Mouse (Mus musculus) kidney, postnatal 4 days (tissue): ENCODE results near the gene Nktr.

Experiments
- DNase-seq, 2 experiments: peaks; one replicate each; pipeline ENCODE4 v3.0.0; 2021; ENCODE audit warnings: mixed read lengths in 2 of 2

Nktr gene

DNA sequence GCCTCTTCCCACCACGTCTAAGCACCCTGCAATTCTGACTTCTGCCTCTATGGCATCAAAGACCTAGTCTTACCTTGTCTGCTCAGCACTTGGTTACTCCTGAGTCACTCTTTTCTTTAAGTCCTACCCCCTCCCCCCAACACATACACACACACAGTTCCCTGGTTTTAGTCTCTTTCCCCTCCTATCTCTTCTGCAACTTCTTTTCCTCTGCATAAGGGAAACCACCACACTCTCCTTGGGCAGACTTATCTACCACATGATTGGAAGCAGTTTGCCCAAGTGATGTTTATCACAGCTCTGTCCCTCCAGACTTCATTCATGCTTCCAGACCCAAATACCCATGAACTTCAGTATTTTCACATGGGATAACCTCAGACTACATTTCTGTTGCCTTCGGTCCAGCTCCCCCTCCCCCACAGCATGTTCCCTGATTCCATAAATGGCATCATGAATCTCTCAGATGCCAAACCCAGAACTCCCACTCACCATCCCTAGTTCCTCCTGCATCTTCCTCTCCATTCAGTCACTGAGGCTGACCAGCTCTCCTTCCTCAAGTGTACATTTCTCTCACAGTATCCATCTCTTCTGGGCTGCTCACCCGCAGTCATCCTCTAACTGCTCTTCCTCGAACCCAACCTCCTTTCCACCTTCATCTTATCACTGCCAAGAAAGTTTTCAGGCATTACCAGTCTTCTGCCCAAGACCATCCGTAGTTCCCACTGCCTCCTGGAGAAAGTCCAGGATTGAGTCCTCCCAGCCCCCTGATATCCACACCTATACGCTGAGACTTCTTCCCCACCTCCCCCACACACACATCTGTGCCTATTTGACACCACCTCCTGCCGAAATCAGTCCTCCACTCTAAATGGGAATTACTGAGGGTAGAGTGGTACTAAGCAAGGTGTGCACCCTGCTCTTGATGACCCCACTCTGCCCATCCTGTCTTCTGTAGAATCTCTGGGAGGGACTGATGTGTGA, 10.2 kb upstream of the Nktr start:
- DNase-seq, result no peak

- DNase-seq, result peak; percentile 100
Observed at GRCm38 (mm10) chr9:121709898-121710583, 8.9 kb upstream of the Nktr start, which contains the start of gene Ss18l2. Gene Ss18l2 (plus strand): TSS chr9:121710329.

- DNase-seq, result no peak
Observed at GRCm38 (mm10) chr9:121710584-121710975, 8.4 kb upstream of the Nktr start.

- DNase-seq, result no peak
Observed at GRCm38 (mm10) chr9:121717048-121717447, 1.9 kb upstream of the Nktr start.

- DNase-seq, result no peak
Observed at GRCm38 (mm10) chr9:121718070-121718705, 781 bp upstream of the Nktr start.

DNA sequence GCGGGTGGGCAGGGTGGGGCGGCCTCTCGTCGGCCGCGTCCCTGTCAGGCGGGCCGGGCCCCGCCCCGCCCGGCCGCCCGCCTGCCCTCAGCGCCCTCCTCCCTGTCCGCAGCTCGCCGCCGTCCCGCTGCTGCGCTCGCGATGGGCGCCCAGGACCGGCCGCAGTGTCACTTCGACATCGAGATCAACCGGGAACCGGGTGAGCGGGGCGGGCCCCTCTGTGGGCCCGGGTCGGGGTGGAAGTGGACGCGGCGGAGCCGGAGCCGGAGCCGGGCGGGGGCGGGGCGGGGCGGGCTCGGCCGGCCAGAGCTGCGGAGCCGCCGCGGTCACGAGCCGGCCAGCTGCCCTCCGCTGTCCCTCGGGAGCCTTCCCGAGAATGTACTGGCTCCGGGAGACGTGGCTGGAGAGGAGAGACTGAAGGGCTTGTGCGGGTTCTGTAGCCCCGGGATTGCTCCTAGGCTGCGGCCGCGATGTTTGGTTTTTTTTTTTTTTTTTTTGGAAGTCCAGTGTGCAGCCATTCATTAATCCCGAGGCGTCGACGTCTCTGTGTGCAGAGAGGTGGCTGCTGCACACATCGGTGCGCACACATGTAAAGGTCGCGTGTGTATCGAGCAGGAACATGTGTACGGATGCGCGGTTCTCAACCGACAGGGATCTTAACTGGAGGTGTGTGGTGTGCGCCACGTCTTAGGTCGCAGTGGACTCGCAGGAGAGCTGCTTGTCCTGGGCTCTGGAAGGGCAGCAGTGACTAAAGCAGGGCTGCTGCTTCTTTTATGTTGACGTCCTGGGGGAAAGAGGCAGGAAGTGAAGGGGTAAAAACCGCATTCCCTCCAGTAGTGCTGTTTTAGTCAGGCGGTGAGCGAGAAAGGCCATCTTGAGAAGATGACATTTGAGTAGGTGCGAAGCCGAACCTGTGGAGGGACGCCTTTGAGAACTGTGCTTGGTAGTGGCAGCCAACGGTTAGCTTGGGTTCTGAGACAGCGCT, 670 bp downstream of the Nktr start:
- no peak for DNase-seq

DNA sequence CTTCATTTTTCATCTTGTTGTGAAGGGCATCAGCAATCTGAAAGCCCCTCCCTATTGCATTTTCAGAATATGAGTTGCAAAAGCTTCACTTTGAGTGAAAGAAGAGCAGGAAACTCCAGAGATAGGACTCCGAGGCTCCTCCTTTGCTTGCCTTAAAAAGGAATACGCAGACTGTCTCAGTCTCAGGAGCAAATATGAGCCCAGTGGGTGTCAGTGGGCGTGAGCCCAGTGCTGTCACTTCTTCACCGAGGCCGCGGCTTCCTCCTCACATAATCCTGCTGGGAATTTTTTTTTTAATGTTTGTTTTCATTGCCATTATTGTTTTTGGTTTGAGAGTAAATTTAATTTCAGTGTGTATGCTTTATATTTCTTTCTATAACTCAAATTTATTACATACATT, 21.5 kb downstream of the Nktr start:
- no peak for DNase-seq

DNA sequence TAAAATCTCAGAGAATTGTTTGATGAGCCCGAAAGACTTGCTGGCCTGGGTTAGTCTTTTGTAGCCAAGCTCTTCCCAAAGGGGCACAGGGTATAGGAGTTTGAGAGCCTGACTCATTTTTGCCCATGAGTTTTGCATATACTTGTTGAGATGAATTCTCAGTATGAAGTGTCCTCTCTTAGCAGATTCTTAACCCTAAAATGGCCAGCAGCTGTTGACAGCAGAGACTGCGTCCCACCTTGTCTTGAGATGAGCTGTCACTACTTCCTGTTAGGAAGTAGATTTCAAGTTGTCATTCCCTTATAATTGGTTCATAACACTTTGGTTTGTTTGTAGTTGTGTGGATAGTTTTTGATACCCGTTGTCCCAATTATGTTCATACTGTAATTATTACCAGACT, 22.2 kb downstream of the Nktr start:
- no peak for DNase-seq

DNA sequence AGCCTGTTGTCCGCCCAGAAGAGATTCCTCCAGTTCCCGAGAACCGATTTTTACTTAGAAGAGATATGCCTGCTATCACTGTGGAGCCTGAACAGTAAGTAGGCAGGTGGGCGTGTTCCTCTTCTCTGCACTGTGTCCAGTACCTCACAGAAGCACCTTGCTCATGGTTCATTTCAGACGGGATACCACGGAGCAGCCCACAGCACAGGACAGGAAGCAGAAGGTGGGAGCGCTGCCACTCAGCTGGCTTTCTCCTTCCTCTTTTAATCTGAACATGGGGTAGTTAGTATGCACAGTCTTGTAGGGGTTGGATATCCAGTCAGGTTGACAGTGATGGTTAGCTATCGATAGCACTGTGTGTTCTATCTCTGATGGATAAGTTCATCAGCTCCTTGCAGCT, 25.1 kb downstream of the Nktr start:
- DNase-seq, result no peak

- no peak for DNase-seq
Observed at GRCm38 (mm10) chr9:121752774-121753173, 33.8 kb downstream of the Nktr start.

DNA sequence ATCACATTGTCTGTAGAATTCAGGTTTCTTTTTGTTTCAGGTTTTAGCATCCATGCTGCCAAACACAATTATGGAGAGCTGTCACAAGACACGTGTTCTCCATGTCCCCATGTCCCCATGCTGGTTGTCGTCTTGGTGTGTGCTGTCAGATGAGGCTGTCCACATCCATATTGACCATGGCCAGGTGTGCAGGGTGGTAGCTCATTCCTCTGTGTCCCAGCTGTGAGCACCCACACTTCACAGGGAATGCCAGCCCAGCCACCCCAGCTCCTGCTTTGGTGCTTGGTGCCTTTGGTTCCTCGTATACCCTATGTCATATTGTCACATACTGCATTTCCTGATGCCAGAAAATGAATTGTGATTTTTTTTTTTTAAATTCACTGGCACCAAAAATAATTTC, 35.7 kb downstream of the Nktr start:
- DNase-seq, result no peak

DNA sequence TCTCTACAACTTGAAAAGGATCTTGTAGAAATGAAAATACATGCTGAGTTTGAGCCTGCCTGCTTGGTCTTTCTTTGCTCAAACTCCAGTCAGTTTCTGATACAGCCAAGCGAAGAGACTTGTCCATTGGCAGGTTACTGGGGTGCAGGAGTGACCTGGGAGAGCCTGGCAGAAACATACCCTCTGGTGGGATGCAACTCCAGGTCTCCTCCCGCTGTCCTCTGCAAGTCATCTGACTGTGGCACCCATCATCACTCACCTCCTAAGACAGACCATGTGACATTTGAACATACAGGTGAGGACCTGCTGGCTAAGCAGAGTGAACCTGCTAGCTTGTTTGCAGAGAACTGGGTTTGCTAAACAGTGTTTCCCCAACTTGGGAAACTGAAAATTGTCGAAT, 37.8 kb downstream of the Nktr start:
- DNase-seq, result no peak

DNA sequence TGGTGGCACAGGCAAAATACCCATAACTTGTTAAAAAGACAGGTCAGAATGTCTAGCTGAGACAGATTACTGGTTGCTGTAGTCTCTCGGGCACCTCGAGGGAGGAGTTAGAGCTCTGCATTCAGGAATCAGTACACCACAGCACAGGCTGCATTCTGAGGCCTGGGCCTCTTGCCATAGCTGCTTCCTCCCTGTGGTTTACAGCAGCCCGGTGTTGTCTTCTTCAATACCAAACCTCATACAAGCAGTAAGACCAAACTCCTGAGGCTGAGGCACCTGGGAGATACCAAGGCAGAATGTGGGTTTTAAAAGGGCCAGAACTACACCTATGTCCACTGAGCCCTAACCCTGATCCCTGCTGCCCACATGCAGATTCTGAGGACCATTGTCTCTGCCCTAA, 38.5 kb downstream of the Nktr start:
- DNase-seq, result peak in 1 of 2 experiments; percentile 46

DNA sequence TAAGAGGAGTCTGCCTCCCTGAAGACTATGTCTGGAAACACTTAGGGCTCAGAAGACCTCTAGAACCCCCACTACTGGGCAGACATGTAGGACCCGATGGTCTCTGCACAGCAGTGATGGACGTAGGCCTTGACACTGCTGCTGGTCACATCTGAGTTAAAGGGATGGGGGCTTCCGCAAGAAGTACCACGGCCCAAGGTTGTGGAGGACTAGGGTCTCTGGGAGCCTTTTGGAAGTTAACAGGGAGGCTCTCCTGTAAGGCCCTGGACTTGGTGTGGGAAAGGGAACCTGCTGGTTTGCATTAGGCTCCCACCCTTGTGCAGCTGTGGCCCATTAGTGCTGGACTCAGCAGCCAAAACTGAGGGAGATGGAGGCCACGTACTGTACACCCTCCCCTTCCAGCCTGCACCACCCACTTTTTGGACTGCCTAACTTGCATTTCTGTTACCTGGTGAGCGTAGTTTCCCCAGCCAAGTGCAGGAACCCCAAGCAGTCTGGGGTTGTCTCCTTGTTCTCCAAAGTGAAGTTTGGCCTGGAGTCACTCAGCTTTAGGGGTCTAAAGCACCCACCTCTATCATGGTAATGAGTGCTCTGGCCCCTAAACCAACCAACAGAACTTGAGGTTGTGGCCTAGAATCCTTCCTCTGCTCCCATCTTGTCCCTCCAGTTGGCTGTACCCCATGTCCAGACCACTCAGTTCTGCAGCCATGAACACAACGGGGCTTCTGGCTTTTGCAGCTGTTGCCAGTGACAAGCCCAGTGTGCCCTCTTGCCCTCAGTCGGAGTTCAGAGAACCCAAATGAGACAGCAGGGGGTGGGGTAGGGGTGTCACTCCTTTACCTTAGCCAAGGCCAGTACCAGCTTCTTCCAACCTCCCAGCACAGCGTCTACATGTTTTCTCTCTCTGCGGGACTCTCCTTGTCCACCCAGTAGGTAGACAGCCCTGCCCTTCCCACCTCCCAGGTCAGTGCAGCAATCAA, 39.2 kb downstream of the Nktr start:
- peak in 1 of 2 experiments; percentile 45 for DNase-seq

DNA sequence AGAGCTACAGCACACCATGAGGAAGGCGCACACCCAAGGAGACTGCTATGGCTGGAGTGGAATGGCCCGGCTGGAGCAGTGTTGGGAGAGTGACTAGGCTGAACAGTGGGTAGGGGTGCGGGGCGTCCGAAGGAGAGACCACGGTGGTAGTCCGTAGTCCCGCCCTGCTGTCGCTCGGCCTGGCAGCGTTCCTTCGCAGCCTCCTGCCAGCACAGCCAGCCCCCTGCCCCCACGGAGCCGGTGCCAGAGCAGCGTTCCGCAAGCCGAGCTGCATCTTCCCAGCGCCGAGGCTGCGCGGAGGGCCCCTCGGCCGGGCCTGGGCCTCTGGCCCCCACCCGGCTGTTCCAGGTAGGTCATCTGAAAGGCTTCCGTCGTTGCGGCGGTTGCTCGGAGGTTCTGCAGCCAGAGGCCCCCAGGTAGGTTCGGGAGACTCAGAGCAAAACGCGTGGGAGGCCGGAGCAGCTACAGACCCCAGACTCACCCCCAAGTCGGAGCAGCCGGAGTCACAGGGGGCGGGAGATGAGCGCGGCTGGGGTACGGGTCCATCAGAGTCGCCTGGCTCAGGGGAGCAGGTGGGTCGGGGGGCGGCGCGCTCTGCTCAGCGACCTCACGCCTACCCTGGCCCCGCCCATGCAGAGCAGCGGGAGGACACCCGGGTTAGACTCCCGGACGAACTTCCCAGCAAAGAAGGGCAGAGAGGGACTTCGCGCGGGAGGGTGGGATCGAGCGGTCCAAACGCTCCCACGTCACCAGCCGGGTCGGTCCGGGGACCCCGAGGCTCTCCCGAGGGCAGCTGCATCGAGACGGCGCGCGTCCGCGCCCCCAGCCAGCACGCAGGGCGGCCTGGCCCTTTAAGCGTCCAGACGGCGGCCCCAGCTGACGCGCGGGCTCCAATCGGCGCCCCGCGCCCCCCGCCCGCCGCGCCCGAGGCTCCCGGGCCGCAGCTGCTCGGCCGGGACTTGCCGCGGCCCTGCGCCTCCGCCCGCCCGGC, 40.4 kb downstream of the Nktr start, which contains the start of gene Zfp651:
Zfp651 (plus strand) TSS at position 240 of the 991 bp plus-strand sequence.
- DNase-seq, result peak; percentile 76 to 86

GRCm38 (mm10) chr9:121760271-121761090, 41.5 kb downstream of the Nktr start:
- DNase-seq, result peak; percentile 85 to 92

DNA sequence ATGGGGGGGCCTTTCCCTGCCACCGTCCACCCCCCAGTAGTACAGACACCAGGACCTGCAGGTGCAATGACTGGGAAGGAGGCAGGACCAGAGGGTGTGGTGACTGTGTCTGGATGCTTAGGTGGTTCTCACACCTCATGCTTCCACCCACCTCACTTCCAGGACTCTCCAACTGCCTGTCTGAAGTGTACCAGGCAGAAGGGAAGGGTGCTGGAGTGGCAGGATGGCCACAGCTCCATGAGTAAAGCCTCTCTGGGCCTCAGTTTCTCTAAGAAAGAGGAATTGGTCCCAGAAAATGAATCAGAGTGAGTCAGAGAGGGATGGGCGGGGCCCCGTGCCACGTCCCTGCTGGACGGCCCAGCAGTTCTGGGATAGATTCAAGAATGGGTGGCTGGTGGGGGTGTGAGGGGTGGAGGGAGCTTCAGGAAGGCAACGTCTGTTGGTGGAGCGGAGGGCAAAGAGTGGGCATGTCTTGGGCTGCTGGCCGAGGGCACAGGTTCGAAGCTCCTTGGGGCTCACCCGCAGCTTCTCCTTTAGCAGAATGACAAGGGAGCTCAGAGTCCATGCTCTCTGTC, 42.2 kb downstream of the Nktr start:
- DNase-seq, result no peak

DNA sequence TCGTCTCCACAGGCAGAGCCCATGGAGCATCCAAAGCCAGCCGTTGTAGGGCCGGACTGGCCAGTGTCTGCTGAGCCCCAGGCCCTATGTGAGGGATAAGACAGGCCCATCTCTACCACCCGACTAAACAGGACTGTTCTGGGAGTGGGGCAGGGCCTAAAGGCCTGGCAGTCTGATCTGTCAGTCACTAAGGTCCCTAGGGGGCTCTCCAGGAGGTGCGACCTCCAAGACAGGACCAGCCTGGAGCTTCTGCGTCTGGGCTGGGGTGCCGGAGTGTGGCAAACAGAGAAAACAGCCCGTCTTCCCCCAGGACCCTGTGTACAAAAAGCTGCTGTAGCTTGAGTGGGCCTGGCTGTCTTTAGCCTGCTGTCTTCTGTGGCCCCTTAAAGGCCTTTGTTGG, 42.8 kb downstream of the Nktr start:
- DNase-seq, result no peak
